Mouse (Mus musculus) stomach, postnatal 0 days (tissue): Measurements from ENCODE around the gene Cops8. TPM values are rescaled to one million over a fixed set of nuclear protein-coding genes. Genes with fewer than 3 reads are reported as not detected.
A peak's percentile ranks its signal among the peaks of the same experiment; 100 is the strongest.

ENCODE experiments used
- ATAC-seq: fragments of 200-750 bp; cut with Nextera tagmentation; 2 replicates; pipeline ENCODE4 v1.8.0; 2017; ENCODE audit not compliant: low FRiP score, low TSS enrichment
- DNase-seq: peaks from one replicate; pipeline ENCODE4 v3.0.0-alpha.2; 2016; ENCODE audit warnings: low spot score
- H3K27ac ChIP-seq: fragments of 300-500 bp; sonication (generic); replicated peaks from 2 replicates; pipeline ENCODE4 v1.5.1; 2014; ENCODE audit warnings: mild to moderate bottlenecking, control low read depth
- H3K27me3 ChIP-seq: fragments of 300-500 bp; sonication (generic); 2 replicates; pipeline ENCODE4 v1.6.1; 2014; ENCODE audit warnings: low read length; ENCODE audit not compliant: control insufficient read depth, insufficient read depth
- H3K36me3 ChIP-seq: fragments of 300-500 bp; sonication (generic); 2 replicates; pipeline ENCODE4 v1.6.1; 2014; ENCODE audit warnings: low read length, mixed read lengths; ENCODE audit not compliant: control insufficient read depth, insufficient read depth
- H3K4me1 ChIP-seq: fragments of 300-500 bp; sonication (generic); replicated peaks from 2 replicates; pipeline ENCODE4 v1.6.1; 2014; ENCODE audit warnings: antibody characterized with exemption; ENCODE audit not compliant: control insufficient read depth, insufficient read depth
- H3K4me2 ChIP-seq: fragments of 300-500 bp; sonication (generic); replicated peaks from 2 replicates; pipeline ENCODE4 v1.6.1; 2014; ENCODE audit warnings: low read depth, mild to moderate bottlenecking, control low read depth, moderate library complexity
- H3K4me3 ChIP-seq: fragments of 300-500 bp; sonication (generic); 2 replicates; pipeline ENCODE4 v1.5.1; 2014; ENCODE audit warnings: low read depth, low read length, control low read depth
- H3K9ac ChIP-seq: fragments of 300-500 bp; sonication (generic); 2 replicates; pipeline ENCODE4 v1.6.1; 2014; ENCODE audit warnings: mild to moderate bottlenecking, low read length, control low read depth, mixed read lengths
- H3K9me3 ChIP-seq: fragments of 300-500 bp; sonication (generic); 2 replicates; pipeline ENCODE4 v1.6.1; 2016; ENCODE audit warnings: low read length; ENCODE audit not compliant: control insufficient read depth
- CTCF ChIP-seq: IDR thresholded peaks from 2 replicates; pipeline ENCODE4 v1.5.1; 2016; ENCODE audit warnings: antibody characterized with exemption, low read depth, mild to moderate bottlenecking, moderate library complexity
- EP300 ChIP-seq: optimal IDR thresholded peaks from 2 replicates; pipeline ENCODE3; 2016; ENCODE audit warnings: antibody characterized with exemption
- WGBS: fragments of 180-500 bp; shearing (Covaris S2); extraction: QIAGEN DNeasy Blood & Tissue Kit; methylation state at CpG from one replicate; pipeline ENCODE4 v1.1.7; 2014; 5-methylcytosine and 5-hydroxymethylcytosine counted together
- polyA plus RNA-seq: library from polyadenylated mRNA; unstranded; fragments of >200 nt; fragmentation: Nextera tagmentation; extraction: Ambion mirVana; gene quantifications from 2 replicates; pipeline ENCODE4 v1.2.1, GENCODE M21; 2015

Cops8 gene
- polyA plus RNA-seq, 1 experiment from 2014 or later = 65.7 TPM

- Histone ChIP-seq H3K36me3 (no peaks in the 10 kb centered on the region), H3K4me1 (no peaks in the 10 kb centered on the region), H3K4me3 (no peak overlapping the region), H3K9me3 (no peaks in the 10 kb centered on the region), H3K9ac (no peak overlapping the region), H3K4me2 (no peak overlapping the region), H3K27ac (no peak overlapping the region), H3K27me3 (no peaks in the 10 kb centered on the region)
- 62% methylated on average over 6 of the region's 6 CpGs for WGBS
- peak; percentile 50 for DNase-seq
- ATAC-seq = peak; percentile 69
- TF ChIP-seq EP300 = no peak
- peak; percentile 61 for TF ChIP-seq CTCF
Observed at GRCm38 (mm10) chr1:90633415-90634030, 30.7 kb downstream of the Cops8 start.

GRCm38 (mm10) chr1:90634205-90634745 is 31.5 kb downstream of the Cops8 start:
- Histone ChIP-seq H3K27me3 (no peaks in the 10 kb centered on the region), H3K27ac (no peak overlapping the region), H3K4me3 (no peak overlapping the region), H3K4me2 (no peak overlapping the region), H3K9ac (no peak overlapping the region), H3K9me3 (no peaks in the 10 kb centered on the region), H3K4me1 (no peaks in the 10 kb centered on the region), H3K36me3 (no peaks in the 10 kb centered on the region)
- TF ChIP-seq EP300 = no peak
- no peak for TF ChIP-seq CTCF
- peak; percentile 38 for DNase-seq
- peak; percentile 84 for ATAC-seq
- WGBS = 41% methylated on average over 3 of the region's 3 CpGs

GRCm38 (mm10) chr1:90638335-90638734 is 35.6 kb downstream of the Cops8 start:
- Histone ChIP-seq H3K4me2 (no peak overlapping the region), H3K36me3 (no peaks in the 10 kb centered on the region), H3K27me3 (no peaks in the 10 kb centered on the region), H3K9me3 (no peaks in the 10 kb centered on the region), H3K9ac (no peak overlapping the region), H3K4me3 (no peak overlapping the region), H3K4me1 (no peaks in the 10 kb centered on the region), H3K27ac (no peak overlapping the region)
- no peak for TF ChIP-seq EP300
- WGBS = 32% methylated on average over 7 of the region's 7 CpGs
- no peak for ATAC-seq
- no peak for DNase-seq

GRCm38 (mm10) chr1:90650781-90651437 is 48.1 kb downstream of the Cops8 start:
- Histone ChIP-seq H3K27me3 (no peaks in the 10 kb centered on the region), H3K36me3 (no peaks in the 10 kb centered on the region), H3K9me3 (no peaks in the 10 kb centered on the region), H3K9ac (no peak overlapping the region), H3K4me3 (no peak overlapping the region), H3K4me2 (no peak overlapping the region), H3K27ac (peak overlapping the region; percentile 85), H3K4me1 (no peaks in the 10 kb centered on the region)
- peak; percentile 60 for DNase-seq
- 4% methylated on average over 4 of the region's 4 CpGs for WGBS
- peak; percentile 86; the same call in 1 of the 2 replicates for ATAC-seq
- TF ChIP-seq EP300 (no peak), CTCF (peak; percentile 98)

- DNase-seq (no peak), ATAC-seq (no peak)
- H3K36me3 ChIP-seq = no peaks in the 10 kb centered on the region
- no peaks in the 10 kb centered on the region for H3K27me3 ChIP-seq
- no peak overlapping the region for H3K9ac ChIP-seq
- TF ChIP-seq CTCF (no peak), EP300 (no peak)
- no peaks in the 10 kb centered on the region for H3K9me3 ChIP-seq
- peak overlapping the region; percentile 85 for H3K27ac ChIP-seq
- H3K4me2 ChIP-seq = no peak overlapping the region
- H3K4me1 ChIP-seq = no peaks in the 10 kb centered on the region
- H3K4me3 ChIP-seq = no peak overlapping the region
Observed at GRCm38 (mm10) chr1:90651781-90652180, 49.0 kb downstream of the Cops8 start.

- no peak overlapping the region for H3K9ac ChIP-seq
- DNase-seq = no peak
- no peaks in the 10 kb centered on the region for H3K9me3 ChIP-seq
- no peaks in the 10 kb centered on the region for H3K4me1 ChIP-seq
- no peaks in the 10 kb centered on the region for H3K27me3 ChIP-seq
- H3K36me3 ChIP-seq = no peaks in the 10 kb centered on the region
- no peak for ATAC-seq
- no peak for TF ChIP-seq CTCF
- no peak for TF ChIP-seq EP300
- H3K4me2 ChIP-seq = no peak overlapping the region
- H3K27ac ChIP-seq = no peak overlapping the region
- 77% methylated on average over 4 of the region's 4 CpGs for WGBS
- no peak overlapping the region for H3K4me3 ChIP-seq
Observed at GRCm38 (mm10) chr1:90652553-90652952, 49.8 kb downstream of the Cops8 start.
